Mouse (Mus musculus) small intestine, adult 2 months (tissue): Measurements from ENCODE around the gene Kyat1. TPM values are rescaled to one million over a fixed set of nuclear protein-coding genes. Genes with fewer than 3 reads are reported as not detected.
A peak's percentile ranks its signal among the peaks of the same experiment; 100 is the strongest.
"Not testable (repeated sequence)": the region's sequence is repeated elsewhere in the genome, so short reads cannot be mapped to it uniquely, and the experiment has no call there.

Source experiments
- H3K27ac ChIP-seq: fragments of 200-500 bp; 2 replicates; pipeline ENCODE4 v1.5.1; 2012; ENCODE audit warnings: low read depth, low read length, control low read depth, inconsistent platforms; ENCODE audit not compliant: insufficient read depth
- H3K27me3 ChIP-seq: fragments of 200-500 bp; 2 replicates; pipeline ENCODE4 v1.6.1; 2012; ENCODE audit warnings: mild to moderate bottlenecking, moderate library complexity, low read length, inconsistent platforms; ENCODE audit not compliant: control insufficient read depth, insufficient read depth
- H3K36me3 ChIP-seq: fragments of 200-500 bp; 2 replicates; pipeline ENCODE4 v1.6.1; 2012; ENCODE audit warnings: mild to moderate bottlenecking, low read length, control low read depth, inconsistent platforms; ENCODE audit not compliant: control insufficient read depth, insufficient read depth
- H3K4me1 ChIP-seq: fragments of 200-500 bp; 2 replicates; pipeline ENCODE4 v1.6.1; 2012; ENCODE audit warnings: low read length, inconsistent platforms, mixed read lengths; ENCODE audit not compliant: control insufficient read depth, insufficient read depth, insufficient read length
- H3K4me3 ChIP-seq: fragments of 200-500 bp; 2 replicates; pipeline ENCODE4 v1.5.1; 2012; ENCODE audit warnings: low read depth, mild to moderate bottlenecking, control low read depth, inconsistent platforms, low read length, moderate library complexity
- CTCF ChIP-seq: fragments of 200-500 bp; IDR thresholded peaks from 2 replicates; pipeline ENCODE4 v1.5.1; 2012; ENCODE audit warnings: low read depth, mild to moderate bottlenecking, control low read depth, inconsistent platforms, low read length, moderate library complexity, mixed read lengths; ENCODE audit not compliant: insufficient replicate concordance, insufficient read length; ENCODE audit errors: extremely low read depth
- POLR2A ChIP-seq: fragments of 200-500 bp; IDR thresholded peaks from 2 replicates; pipeline ENCODE4 v1.6.1; 2012; ENCODE audit warnings: low read depth, mild to moderate bottlenecking, control low read depth, inconsistent platforms, low read length, moderate library complexity
- WGBS: fragments of 180-500 bp; shearing (Covaris S2); methylation state at CpG from one replicate; pipeline ENCODE4 v1.1.7; 2018; 5-methylcytosine and 5-hydroxymethylcytosine counted together
- polyA plus RNA-seq: library from polyadenylated mRNA; depleted of rRNA; stranded (reverse); fragments of >200 nt; gene quantifications from 2 replicates; pipeline ENCODE4 v1.2.3, GENCODE M21; 2012

Gene Kyat1
- polyA plus RNA-seq, 1 experiment = 77.0 TPM

- Histone ChIP-seq H3K27me3 (no peaks in the 10 kb centered on the region), H3K36me3 (no peaks in the 10 kb centered on the region; the same call in 1 of the 2 replicates)
- 89% methylated on average over 2 of the region's 2 CpGs for WGBS
Observed at GRCm38 (mm10) chr2:30182424-30182823, 23.2 kb downstream of the Kyat1 start.

GRCm38 (mm10) chr2:30178711-30179110 lies 26.9 kb downstream of the Kyat1 start:
- H3K27ac ChIP-seq, H3K4me1 ChIP-seq, H3K27me3 ChIP-seq: not testable (repeated sequence)
- Histone ChIP-seq H3K36me3 (peaks cover 22% of the 10 kb centered on the region), H3K4me3 (peak overlapping the region; percentile 87)
- 40% methylated on average over 7 of the region's 7 CpGs for WGBS

More at GRCm38 (mm10) chr2:30182424-30182823, 23.2 kb downstream of the Kyat1 start:
- H3K27ac ChIP-seq = no peak overlapping the region
- no peak for TF ChIP-seq CTCF
- peaks cover under 1% of the 10 kb centered on the region; the same call in 1 of the 2 replicates for H3K4me1 ChIP-seq
- H3K4me3 ChIP-seq = no peak overlapping the region

- Histone ChIP-seq H3K27me3 (no peaks in the 10 kb centered on the region), H3K36me3 (peaks cover 28% of the 10 kb centered on the region), H3K4me1 (peaks cover 5% of the 10 kb centered on the region), H3K4me3 (peak within 1 kb of the TSS; percentile 87), H3K27ac (no peak within 1 kb of the TSS)
- TF ChIP-seq POLR2A = peak; percentile 62
- TF ChIP-seq CTCF = no peak
- WGBS = 1% methylated on average over 54 of the region's 54 CpGs
Observed at GRCm38 (mm10) chr2:30177700-30178675, 27.7 kb downstream of the Kyat1 start, which contains the start of gene Spout1. Gene Spout1, minus strand, starts transcription at chr2:30178459.

- Histone ChIP-seq H3K4me1 (peaks cover 11% of the 10 kb centered on the region), H3K27ac (no peak overlapping the region), H3K36me3 (peaks cover 29% of the 10 kb centered on the region), H3K4me3 (no peak overlapping the region), H3K27me3 (no peaks in the 10 kb centered on the region)
- no peak for TF ChIP-seq CTCF
- no peak for TF ChIP-seq POLR2A
- 98% methylated on average over 2 of the region's 2 CpGs for WGBS
Observed at GRCm38 (mm10) chr2:30176561-30176960, 29.1 kb downstream of the Kyat1 start.

- H3K27ac ChIP-seq = no peak overlapping the region
- TF ChIP-seq POLR2A (no peak), CTCF (peak; percentile 43; the same call in 1 of the 2 replicates)
- H3K4me3 ChIP-seq = no peak overlapping the region
- peaks cover 29% of the 10 kb centered on the region for H3K36me3 ChIP-seq
- 89% methylated on average over 8 of the region's 8 CpGs for WGBS
- peaks cover 11% of the 10 kb centered on the region for H3K4me1 ChIP-seq
- no peaks in the 10 kb centered on the region for H3K27me3 ChIP-seq
Observed at GRCm38 (mm10) chr2:30175897-30176296, 29.8 kb downstream of the Kyat1 start.

- H3K36me3 ChIP-seq = peaks cover 29% of the 10 kb centered on the region
- H3K27me3 ChIP-seq = no peaks in the 10 kb centered on the region
- 91% methylated on average over 20 of the region's 20 CpGs for WGBS
- H3K27ac ChIP-seq = no peak overlapping the region
- peaks cover 11% of the 10 kb centered on the region for H3K4me1 ChIP-seq
- no peak overlapping the region for H3K4me3 ChIP-seq
- TF ChIP-seq CTCF (no peak), POLR2A (no peak)
Observed at GRCm38 (mm10) chr2:30173541-30174240, 32.0 kb downstream of the Kyat1 start.

GRCm38 (mm10) chr2:30171997-30172382 lies 33.7 kb downstream of the Kyat1 start:
- Histone ChIP-seq H3K27ac (peak overlapping the region; percentile 84), H3K36me3 (peaks cover 29% of the 10 kb centered on the region), H3K4me3 (peak overlapping the region; percentile 83), H3K27me3 (no peaks in the 10 kb centered on the region), H3K4me1 (peaks cover 6% of the 10 kb centered on the region)
- TF ChIP-seq CTCF (no peak), POLR2A (no peak)
- under 1% methylated on average over 19 of the region's 19 CpGs for WGBS
